16 mouse cellular contexts compared by ENCODE assay signal in the genomic region with DNA sequence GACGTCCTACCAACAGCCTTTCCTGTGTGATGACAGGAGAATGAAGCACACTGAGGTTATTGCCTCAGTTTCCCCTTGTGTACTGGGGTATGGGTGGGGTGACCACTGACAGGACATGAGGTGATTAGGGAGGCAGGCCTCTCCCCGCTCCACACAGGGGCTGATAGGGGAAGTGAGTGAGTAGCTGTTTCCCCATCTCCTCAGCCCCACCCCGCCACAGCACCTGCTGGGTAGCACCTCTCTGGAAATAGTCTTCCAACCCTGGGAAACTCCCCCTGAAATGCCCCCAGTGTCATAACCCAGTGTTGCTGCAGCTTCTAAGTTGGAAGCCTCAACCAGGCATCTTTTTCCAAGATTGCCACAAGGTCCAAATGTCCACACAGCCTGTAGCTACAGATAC.
A peak's percentile ranks its signal among the peaks of the same experiment; 100 is the strongest.
DNase-seq lines count a peak whose midpoint lies in the region; ATAC-seq and TF ChIP-seq lines count a peak whose summit lies in the region.
"Had no signal": no experiment of that assay in that cellular context is flagged by ENCODE, and none has a peak within 500 bp of the region (broad histone marks: within the 10 kb centered on the region; RNA-seq: fewer than 3 reads in every experiment).

No protein-coding gene starts in this region.

- ATAC-seq in liver, embryonic 14.5 days (ENCODE audit: insufficient read depth): peak; percentile 9; the same call in 1 of the 2 replicates
- ATAC-seq: inflammation-experienced regulatory T-cells, adult 6 months; Patski had no signal

- peak overlapping the region; percentile 3 for H3K4me2 ChIP-seq in liver, embryonic 14.5 days (ENCODE audit: low read depth)
- H3K4me2 ChIP-seq: limb, embryonic 13.5 days had no signal

- DNase-seq in thymus, postnatal 14 days: peak; percentile 44
- DNase-seq in thymus, adult 2 months: no peak
- DNase-seq in liver, embryonic 14.5 days (ENCODE audit: low read depth in 3 of 3, low spot score in 3 of 3): no peak
- DNase-seq in spleen, adult 2 months (ENCODE audit: low read depth in 1 of 2, low spot score in 2 of 2): peak in 1 of 2 experiments; percentile 76
- no peak for DNase-seq in left cerebral cortex, postnatal 4 days
- no peak for DNase-seq in ovary, adult 18-20 months (ENCODE audit: low spot score)
- no peak for DNase-seq in cerebellum, adult 11 months
- DNase-seq: cerebellum, adult 18-20 months; heart, adult 18-20 months; heart, postnatal 36 days; kidney, adult 9 months; midbrain, embryonic 14.5 days had no signal

- no peaks in the 10 kb centered on the region for H3K27me3 ChIP-seq in thymus, adult 2 months (ENCODE audit: control insufficient read depth, insufficient read depth, low read length)
- H3K27me3 ChIP-seq in liver, embryonic 14.5 days (ENCODE audit: control insufficient read depth, insufficient read depth, low read length): no peaks in the 10 kb centered on the region
- no peaks in the 10 kb centered on the region for H3K27me3 ChIP-seq in spleen, adult 2 months (ENCODE audit: control insufficient read depth, insufficient read depth, low read length)
- H3K27me3 ChIP-seq: limb, embryonic 13.5 days; Patski had no signal

- no peak overlapping the region for H3K27ac ChIP-seq in thymus, adult 2 months (ENCODE audit: control insufficient read depth, insufficient read depth, low read length)
- H3K27ac ChIP-seq in bone marrow, adult 2 months (ENCODE audit: control insufficient read depth, insufficient read depth, low read depth, low read length, poor library complexity): peak overlapping the region; percentile 32
- no peak overlapping the region for H3K27ac ChIP-seq in liver, embryonic 14.5 days
- H3K27ac ChIP-seq in spleen, adult 2 months (ENCODE audit: insufficient read depth, low read length): peak overlapping the region; percentile 24; the same call in 1 of the 2 replicates
- H3K27ac ChIP-seq: limb, embryonic 13.5 days had no signal

- no peak overlapping the region for H3K9ac ChIP-seq in liver, embryonic 14.5 days (replicated peaks)
- H3K9ac ChIP-seq: limb, embryonic 13.5 days had no signal

- 55% methylated on average over 3 of the region's 3 CpGs for WGBS in thymus, adult 2 months
- WGBS in bone marrow, adult 2 months: 14% methylated on average over 3 of the region's 3 CpGs
- WGBS in liver, embryonic 14.5 days (ENCODE audit: insufficient replicate concordance): 19% methylated on average over 3 of the region's 3 CpGs
- WGBS in spleen, adult 2 months: 21% methylated on average over 3 of the region's 3 CpGs

- no peak for TF ChIP-seq EP300 in liver, embryonic 14.5 days (IDR thresholded peaks at IDR 0.05; ENCODE audit: low read depth)

- no peaks in the 10 kb centered on the region for H3K9me3 ChIP-seq in liver, embryonic 14.5 days (ENCODE audit: control insufficient read depth, low read length)
- H3K9me3 ChIP-seq: limb, embryonic 13.5 days had no signal

- no peak for TF ChIP-seq POLR2A in thymus, adult 2 months (IDR thresholded peaks at IDR 0.05; ENCODE audit: control insufficient read depth, extremely low read depth, insufficient read depth, low read length, poor library complexity)
- no peak for TF ChIP-seq POLR2A in bone marrow, adult 2 months (IDR thresholded peaks at IDR 0.05; ENCODE audit: borderline replicate concordance, control insufficient read depth, low read depth, low read length)
- TF ChIP-seq POLR2A in spleen, adult 2 months (IDR thresholded peaks at IDR 0.05; ENCODE audit: low read depth, low read length): no peak

- H3K4me1 ChIP-seq in thymus, adult 2 months (replicated peaks; ENCODE audit: control insufficient read depth, insufficient read depth, low read length): peaks cover 31% of the 10 kb centered on the region
- H3K4me1 ChIP-seq in bone marrow, adult 2 months (ENCODE audit: control insufficient read depth, insufficient read depth, low read length): peaks cover 20% of the 10 kb centered on the region
- H3K4me1 ChIP-seq in liver, embryonic 14.5 days (replicated peaks; ENCODE audit: control insufficient read depth in 2 of 2, insufficient read depth in 2 of 2, low read length in 1 of 2): peaks cover 41 to 46% of the 10 kb centered on the region in 2 experiments
- peaks cover 50% of the 10 kb centered on the region; the same call in 1 of the 2 replicates for H3K4me1 ChIP-seq in spleen, adult 2 months (ENCODE audit: control insufficient read depth, insufficient read depth, insufficient read length)

- no peak overlapping the region for H3K4me3 ChIP-seq in thymus, adult 2 months (ENCODE audit: control insufficient read depth, insufficient read depth, low read length)
- H3K4me3 ChIP-seq in bone marrow, adult 2 months (replicated peaks; ENCODE audit: control insufficient read depth, low read depth, low read length): no peak overlapping the region
- H3K4me3 ChIP-seq in liver, embryonic 14.5 days (ENCODE audit: insufficient read depth in 1 of 2, low read depth in 2 of 2, low read length in 2 of 2): no peak overlapping the region
- H3K4me3 ChIP-seq in spleen, adult 2 months (ENCODE audit: extremely low read depth, insufficient read depth, insufficient read length): no peak overlapping the region
- H3K4me3 ChIP-seq: limb, embryonic 13.5 days had no signal

- no peaks in the 10 kb centered on the region for H3K36me3 ChIP-seq in thymus, adult 2 months (ENCODE audit: control insufficient read depth, insufficient read depth, low read length)
- H3K36me3 ChIP-seq in liver, embryonic 14.5 days (replicated peaks; ENCODE audit: control insufficient read depth, insufficient read depth, low read depth): no peaks in the 10 kb centered on the region
- peaks cover 4% of the 10 kb centered on the region; the same call in 1 of the 2 replicates for H3K36me3 ChIP-seq in spleen, adult 2 months (ENCODE audit: control insufficient read depth, insufficient read depth, low read length)
- H3K36me3 ChIP-seq: limb, embryonic 13.5 days had no signal

- no peak for TF ChIP-seq CTCF in thymus, adult 2 months (IDR thresholded peaks at IDR 0.05; ENCODE audit: borderline replicate concordance, control insufficient read depth, extremely low read depth, insufficient read depth, low read length, poor library complexity)
- no peak for TF ChIP-seq CTCF in bone marrow, adult 2 months (IDR thresholded peaks at IDR 0.05; ENCODE audit: control insufficient read depth, insufficient read depth, low read length)
- no peak for TF ChIP-seq CTCF in liver, embryonic 14.5 days (IDR thresholded peaks at IDR 0.05; ENCODE audit: low read depth)
- TF ChIP-seq CTCF in spleen, adult 2 months (IDR thresholded peaks at IDR 0.05; ENCODE audit: extremely low read depth, insufficient read depth, insufficient read length, insufficient replicate concordance): no peak

- intact Hi-C loops in left cerebral cortex, postnatal 4 days (cut with DNase I): no loop called here

Comparison
In these comparisons a context has a peak if more than half of its experiments do, and no peak if none do; other contexts are left out.
1. H3K27ac ChIP-seq: peak in bone marrow, adult 2 months (single experiment) and spleen, adult 2 months (single experiment); none in thymus, adult 2 months (single experiment) and liver, embryonic 14.5 days (single experiment).